Mouse (Mus musculus) 3T3-L1 (cell line): ENCODE measurements around the gene Crabp2.
A peak's percentile ranks its signal among the peaks of the same experiment; 100 is the strongest.
"Not testable (repeated sequence)": the region's sequence is repeated elsewhere in the genome, so short reads cannot be mapped to it uniquely, and the experiment has no call there.

Source experiments
- DNase-seq: peaks from one replicate; pipeline ENCODE4 v3.0.0-alpha.2; 2015; ENCODE audit warnings: low read depth, low spot score

Crabp2 gene

GRCm38 (mm10) chr3:87948378-87949265, at the start of gene Crabp2:
Crabp2 (plus strand) TSS chr3:87948666.
- DNase-seq: peak; percentile 54

- DNase-seq: no peak
Measured at GRCm38 (mm10) chr3:87899266-87899665, 49.2 kb upstream of the Crabp2 start.

- DNase-seq: no peak
Measured at GRCm38 (mm10) chr3:87899776-87900175, 48.7 kb upstream of the Crabp2 start.

GRCm38 (mm10) chr3:87901036-87901624, 47.3 kb upstream of the Crabp2 start:
- DNase-seq: no peak

GRCm38 (mm10) chr3:87901959-87902358, 46.5 kb upstream of the Crabp2 start:
- not testable (repeated sequence) for DNase-seq

- no peak for DNase-seq
Measured at GRCm38 (mm10) chr3:87903821-87904220, 44.6 kb upstream of the Crabp2 start.

- DNase-seq: peak; percentile 93
Measured at GRCm38 (mm10) chr3:87905880-87906485, 42.5 kb upstream of the Crabp2 start, which contains the start of gene Hdgf. Hdgf (plus strand) TSS chr3:87906321.

GRCm38 (mm10) chr3:87906601-87906980, 41.9 kb upstream of the Crabp2 start:
- peak; percentile 25 for DNase-seq

- peak; percentile 62 for DNase-seq
Measured at GRCm38 (mm10) chr3:87906981-87907857, 41.2 kb upstream of the Crabp2 start.

- peak; percentile 56 for DNase-seq
Measured at GRCm38 (mm10) chr3:87907906-87908305, 40.6 kb upstream of the Crabp2 start.

GRCm38 (mm10) chr3:87909381-87909780, 39.1 kb upstream of the Crabp2 start:
- DNase-seq: peak; percentile 66

- DNase-seq: peak; percentile 85
Measured at GRCm38 (mm10) chr3:87909874-87910273, 38.6 kb upstream of the Crabp2 start.

GRCm38 (mm10) chr3:87910573-87911141, 37.8 kb upstream of the Crabp2 start:
- DNase-seq: peak; percentile 99

- no peak for DNase-seq
Measured at GRCm38 (mm10) chr3:87913491-87913890, 35.0 kb upstream of the Crabp2 start.

- no peak for DNase-seq
Measured at GRCm38 (mm10) chr3:87913891-87914290, 34.6 kb upstream of the Crabp2 start.

- peak; percentile 59 for DNase-seq
Measured at GRCm38 (mm10) chr3:87916990-87917389, 31.5 kb upstream of the Crabp2 start.

GRCm38 (mm10) chr3:87918551-87918950, 29.9 kb upstream of the Crabp2 start:
- no peak for DNase-seq

GRCm38 (mm10) chr3:87919336-87920108, 28.9 kb upstream of the Crabp2 start, which contains the start of gene Mrpl24:
Mrpl24 (plus strand) TSS chr3:87919506.
- DNase-seq: peak; percentile 98

GRCm38 (mm10) chr3:87920270-87920943, 28.1 kb upstream of the Crabp2 start:
- DNase-seq: no peak

GRCm38 (mm10) chr3:87924996-87925395, 23.5 kb upstream of the Crabp2 start:
- no peak for DNase-seq
